Mouse (Mus musculus): Measurements from ENCODE around the gene Olfr350.

The Olfr350 gene

DNA sequence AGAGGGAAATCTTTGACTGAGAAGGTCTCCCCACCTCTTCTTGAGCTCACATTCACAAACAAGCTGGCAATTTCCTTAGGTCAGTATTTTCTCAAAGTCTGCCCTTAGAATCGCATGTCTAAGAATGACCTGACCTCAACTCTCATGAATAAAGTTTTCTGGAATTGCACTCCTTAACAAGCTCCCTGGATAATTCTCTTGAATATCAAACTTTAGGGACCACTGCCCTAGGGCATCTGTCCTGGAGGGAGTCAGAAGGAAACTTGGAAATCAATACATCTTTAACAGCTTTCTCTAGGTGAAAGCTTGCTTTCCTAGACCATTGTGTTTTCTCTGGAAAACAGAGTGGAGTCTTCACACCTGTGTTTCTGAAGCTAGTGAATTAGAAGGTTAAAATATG, at the start of gene Olfr350:
TSS of gene Olfr350 (plus strand) at position 301 of the 400 bp plus-strand sequence.
- DNase-seq (ENCODE audit: low spot score), result no peak

DNA sequence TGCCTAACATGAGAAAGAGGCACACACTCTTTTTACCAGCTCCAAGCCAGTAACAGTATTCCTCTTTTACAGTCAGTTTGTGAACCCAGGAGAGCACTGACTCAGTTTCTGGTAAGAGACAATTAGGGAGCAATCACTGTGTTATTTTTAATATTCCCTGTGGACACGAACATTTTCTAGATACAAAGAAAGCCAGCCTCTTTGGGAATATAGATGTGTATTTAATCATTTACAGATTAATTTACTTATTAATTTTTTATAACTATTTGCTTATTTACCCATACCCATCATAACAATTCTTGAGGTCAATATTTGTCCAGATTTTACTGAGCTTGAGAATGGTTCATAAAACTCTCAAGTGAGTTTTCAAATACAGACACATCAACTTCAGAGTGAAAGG, 29.2 kb upstream of the Olfr350 start, which contains the start of gene Olfr3:
TSS of gene Olfr3 (minus strand) at position 101 of the 400 bp plus-strand sequence.
- no peak for DNase-seq (ENCODE audit: low spot score)

DNA sequence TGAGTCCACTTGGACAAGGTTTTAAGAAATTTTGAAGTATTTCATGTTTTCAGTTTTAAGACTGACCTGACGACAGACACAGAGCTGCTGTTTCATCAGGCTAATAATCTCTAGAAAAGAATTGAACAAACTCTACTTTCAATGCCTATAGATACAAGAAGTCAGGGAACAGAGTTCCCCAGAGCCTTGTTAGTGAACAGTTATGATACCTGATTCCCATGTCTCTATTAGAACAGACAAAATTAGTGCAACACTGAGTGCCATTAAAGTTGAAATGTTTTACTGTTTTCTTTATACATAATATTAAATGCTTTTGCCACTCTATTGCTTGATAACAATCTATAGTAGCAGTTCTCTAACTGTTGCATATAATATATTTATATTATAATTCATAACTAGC, 16.4 kb downstream of the Olfr350 start, which contains the start of gene Olfr351:
TSS of gene Olfr351 (minus strand) at position 101 of the 400 bp plus-strand sequence.
- DNase-seq (ENCODE audit: low spot score), result no peak

DNA sequence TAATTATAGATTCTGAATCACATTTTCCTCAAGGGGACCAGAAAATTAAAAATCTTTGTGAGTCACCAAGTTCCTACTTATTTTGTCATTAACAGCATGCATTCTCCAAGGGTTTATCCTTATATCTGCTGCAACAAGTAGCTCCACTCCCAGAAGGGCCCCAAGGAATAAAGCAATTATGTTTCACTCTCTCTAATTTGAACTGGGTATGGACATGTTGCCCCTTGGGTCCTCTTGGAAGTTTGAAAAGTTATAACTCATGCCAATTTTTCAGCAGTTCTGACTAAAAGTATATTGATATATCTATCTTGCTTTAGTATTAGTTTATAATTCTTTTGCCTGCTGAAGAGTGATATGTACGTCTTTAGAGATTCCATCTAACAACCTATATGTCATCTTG, 22.1 kb downstream of the Olfr350 start, which contains the start of gene Olfr352:
TSS of gene Olfr352 (plus strand) at position 301 of the 400 bp plus-strand sequence.
- DNase-seq (ENCODE audit: low spot score), result no peak

DNA sequence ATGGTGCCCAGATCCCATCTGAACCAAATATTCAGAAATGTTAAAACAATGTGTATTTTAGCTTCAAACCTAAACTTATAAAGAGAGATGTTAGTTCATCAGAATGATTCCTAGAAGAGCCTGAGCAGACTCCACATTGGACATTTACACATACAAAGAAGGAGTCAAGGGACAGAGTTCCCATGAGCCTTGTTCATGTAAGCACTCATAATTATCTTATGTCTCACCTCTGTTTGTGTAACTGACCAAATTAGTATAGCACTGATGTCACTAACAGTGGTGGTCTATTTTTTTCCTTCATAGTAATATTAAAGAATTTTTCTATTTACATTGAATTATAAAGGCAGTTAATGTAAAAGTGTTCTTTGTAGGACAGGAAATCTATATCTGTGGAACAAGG, 46.7 kb downstream of the Olfr350 start, which contains the start of gene Olfr353:
TSS of gene Olfr353 (minus strand) at position 101 of the 400 bp plus-strand sequence.
- DNase-seq (ENCODE audit: low spot score), result no peak

DNA sequence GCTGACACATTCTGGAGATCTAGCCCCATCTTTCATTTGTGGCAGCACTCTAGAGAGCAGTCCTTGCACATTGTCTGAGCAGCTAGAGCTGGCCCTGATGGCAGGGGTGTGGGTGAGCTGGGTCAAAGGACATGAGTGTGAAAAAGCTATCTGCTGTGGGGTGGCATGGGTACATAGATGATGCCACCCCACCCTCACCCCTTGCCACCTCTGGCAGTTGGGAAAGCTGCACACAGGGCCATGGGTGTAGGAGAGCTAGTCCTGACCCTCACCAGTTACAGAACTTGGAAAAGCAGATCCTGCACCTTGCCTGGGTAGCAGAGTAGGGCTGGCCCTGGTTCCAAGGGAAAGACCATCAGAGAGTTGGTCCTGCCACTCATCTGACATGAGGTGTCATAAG, 51.0 kb downstream of the Olfr350 start:
- no peak for DNase-seq (ENCODE audit: low spot score)
